Mouse (Mus musculus) embryonic facial prominence, embryonic 11.5 days (tissue): ENCODE results near the gene Rhod. TPM values are rescaled to one million over a fixed set of nuclear protein-coding genes. Genes with fewer than 3 reads are reported as not detected.
A peak's percentile ranks its signal among the peaks of the same experiment; 100 is the strongest.

Source experiments
- ATAC-seq: fragments of 200-750 bp; cut with Nextera tagmentation; replicated peaks from 2 replicates; pipeline ENCODE4 v1.8.0; 2017; ENCODE audit warnings: low read depth; ENCODE audit not compliant: insufficient number of reproducible peaks, low FRiP score, low TSS enrichment
- DNase-seq: peaks from one replicate; pipeline ENCODE4 v3.0.0-alpha.2; 2015; ENCODE audit warnings: low spot score
- H3K27ac ChIP-seq: fragments of 300-500 bp; sonication (generic); replicated peaks from 2 replicates; pipeline ENCODE4 v1.5.1; 2014; ENCODE audit warnings: mild to moderate bottlenecking, low read depth, low read length, control low read depth
- H3K27me3 ChIP-seq: fragments of 300-500 bp; sonication (generic); 2 replicates; pipeline ENCODE4 v1.6.1; 2014; ENCODE audit warnings: mild to moderate bottlenecking, low read length, moderate library complexity, mixed read lengths; ENCODE audit not compliant: control insufficient read depth, insufficient read depth
- H3K36me3 ChIP-seq: fragments of 300-500 bp; sonication (generic); replicated peaks from 2 replicates; pipeline ENCODE4 v1.6.1; 2014; ENCODE audit warnings: low read depth, mild to moderate bottlenecking, low read length, moderate library complexity, mixed read lengths; ENCODE audit not compliant: control insufficient read depth, insufficient read depth
- H3K4me1 ChIP-seq: fragments of 300-500 bp; sonication (generic); 2 replicates; pipeline ENCODE4 v1.6.1; 2014; ENCODE audit warnings: low read length, mixed read lengths; ENCODE audit not compliant: control insufficient read depth, insufficient read depth
- H3K4me2 ChIP-seq: fragments of 300-500 bp; sonication (generic); 2 replicates; pipeline ENCODE4 v1.6.1; 2014; ENCODE audit warnings: low read depth, mild to moderate bottlenecking, control low read depth, low read length, moderate library complexity
- H3K4me3 ChIP-seq: fragments of 300-500 bp; sonication (generic); 2 replicates; pipeline ENCODE4 v1.5.1; 2014; ENCODE audit warnings: low read depth, low read length, control low read depth
- H3K9ac ChIP-seq: fragments of 300-500 bp; sonication (generic); replicated peaks from 2 replicates; pipeline ENCODE4 v1.6.1; 2014; ENCODE audit warnings: mild to moderate bottlenecking, control low read depth, low read length
- H3K9me3 ChIP-seq: fragments of 300-500 bp; sonication (generic); replicated peaks from 2 replicates; pipeline ENCODE4 v1.6.1; 2016; ENCODE audit warnings: mild to moderate bottlenecking, low read length, inconsistent platforms, mixed read lengths; ENCODE audit not compliant: control insufficient read depth
- WGBS: fragments of 180-500 bp; shearing (Covaris S2); extraction: QIAGEN DNeasy Blood & Tissue Kit; methylation state at CpG from one replicate; pipeline ENCODE4 v1.1.7; 2014; 5-methylcytosine and 5-hydroxymethylcytosine counted together
- polyA plus RNA-seq: library from polyadenylated mRNA; unstranded; fragments of >200 nt; fragmentation: Nextera tagmentation; extraction: Ambion mirVana; gene quantifications from 2 replicates; pipeline ENCODE4 v1.2.1, GENCODE M21; 2014

Gene Rhod
- polyA plus RNA-seq = 39.8 and 45.9 TPM in 2 replicates

GRCm38 (mm10) chr19:4439161-4439801 is at the start of gene Rhod:
Gene Rhod (minus strand): TSS chr19:4439432.
- Histone ChIP-seq H3K9ac (peak within 1 kb of the TSS; percentile 83), H3K36me3 (no peaks in the 10 kb centered on the region), H3K4me2 (peak within 1 kb of the TSS; percentile 89), H3K4me3 (peak within 1 kb of the TSS; percentile 83), H3K4me1 (peaks cover 5% of the 10 kb centered on the region; the same call in 1 of the 2 replicates), H3K9me3 (no peaks in the 10 kb centered on the region), H3K27me3 (no peaks in the 10 kb centered on the region), H3K27ac (no peak within 1 kb of the TSS)
- under 1% methylated on average over 47 of the region's 51 CpGs for WGBS
- peak; percentile 73 for DNase-seq
- peak; percentile 60 for ATAC-seq

GRCm38 (mm10) chr19:4487877-4488276 is 48.6 kb upstream of the Rhod start:
- H3K36me3 ChIP-seq = no peaks in the 10 kb centered on the region
- H3K4me2 ChIP-seq = no peak overlapping the region
- H3K27me3 ChIP-seq = no peaks in the 10 kb centered on the region
- no peaks in the 10 kb centered on the region for H3K9me3 ChIP-seq
- H3K4me3 ChIP-seq = no peak overlapping the region
- no peaks in the 10 kb centered on the region for H3K4me1 ChIP-seq
- no peak overlapping the region for H3K27ac ChIP-seq
- H3K9ac ChIP-seq = no peak overlapping the region
- ATAC-seq (no peak), DNase-seq (no peak)
- 70% methylated on average over 2 of the region's 2 CpGs for WGBS

- no peak overlapping the region for H3K4me3 ChIP-seq
- H3K4me2 ChIP-seq = no peak overlapping the region
- H3K9me3 ChIP-seq = no peaks in the 10 kb centered on the region
- no peak overlapping the region for H3K9ac ChIP-seq
- H3K27ac ChIP-seq = peak overlapping the region; percentile 35; the same call in 1 of the 2 replicates
- ATAC-seq (no peak; the same call in 1 of the 2 replicates), DNase-seq (peak; percentile 53)
- no peaks in the 10 kb centered on the region for H3K36me3 ChIP-seq
- 18% methylated on average over 5 of the region's 5 CpGs for WGBS
- H3K27me3 ChIP-seq = no peaks in the 10 kb centered on the region
- no peaks in the 10 kb centered on the region for H3K4me1 ChIP-seq
Observed at GRCm38 (mm10) chr19:4485006-4485405, 45.8 kb upstream of the Rhod start.

GRCm38 (mm10) chr19:4482111-4482859 is 43.1 kb upstream of the Rhod start:
- Histone ChIP-seq H3K4me2 (no peak overlapping the region), H3K4me3 (no peak overlapping the region), H3K27ac (no peak overlapping the region), H3K27me3 (no peaks in the 10 kb centered on the region; the same call in 1 of the 2 replicates), H3K9ac (no peak overlapping the region), H3K36me3 (no peaks in the 10 kb centered on the region), H3K9me3 (no peaks in the 10 kb centered on the region), H3K4me1 (no peaks in the 10 kb centered on the region; the same call in 1 of the 2 replicates)
- 81% methylated on average over 3 of the region's 3 CpGs for WGBS
- ATAC-seq (no peak), DNase-seq (no peak)

GRCm38 (mm10) chr19:4481326-4481725 is 42.1 kb upstream of the Rhod start:
- Histone ChIP-seq H3K9ac (no peak overlapping the region), H3K27ac (no peak overlapping the region), H3K4me2 (no peak overlapping the region), H3K4me3 (no peak overlapping the region), H3K9me3 (no peaks in the 10 kb centered on the region), H3K36me3 (no peaks in the 10 kb centered on the region), H3K4me1 (no peaks in the 10 kb centered on the region; the same call in 1 of the 2 replicates), H3K27me3 (peaks cover 6% of the 10 kb centered on the region)
- DNase-seq (no peak), ATAC-seq (no peak)
- WGBS = 51% methylated on average over 4 of the region's 4 CpGs

- Histone ChIP-seq H3K4me2 (no peak overlapping the region), H3K9me3 (no peaks in the 10 kb centered on the region), H3K9ac (no peak overlapping the region), H3K4me1 (no peaks in the 10 kb centered on the region; the same call in 1 of the 2 replicates), H3K4me3 (no peak overlapping the region), H3K27me3 (peaks cover 12% of the 10 kb centered on the region), H3K27ac (no peak overlapping the region), H3K36me3 (no peaks in the 10 kb centered on the region)
- ATAC-seq (no peak), DNase-seq (no peak)
- WGBS = 85% methylated on average over 2 of the region's 2 CpGs
Observed at GRCm38 (mm10) chr19:4480041-4480440, 40.8 kb upstream of the Rhod start.

- Histone ChIP-seq H3K9me3 (no peaks in the 10 kb centered on the region), H3K4me3 (no peak overlapping the region), H3K27ac (no peak overlapping the region), H3K27me3 (peaks cover 12% of the 10 kb centered on the region), H3K4me2 (no peak overlapping the region), H3K36me3 (no peaks in the 10 kb centered on the region), H3K4me1 (no peaks in the 10 kb centered on the region; the same call in 1 of the 2 replicates), H3K9ac (no peak overlapping the region)
- 22% methylated on average over 1 of the region's 1 CpGs for WGBS
- DNase-seq (peak; percentile 37), ATAC-seq (no peak)
Observed at GRCm38 (mm10) chr19:4478190-4478516, 38.9 kb upstream of the Rhod start.
